Mouse (Mus musculus) ES-E14 (cell line): ENCODE measurements around the gene Zfp988.
"Not testable (repeated sequence)": the region's sequence is repeated elsewhere in the genome, so short reads cannot be mapped to it uniquely, and the experiment has no call there.

Source experiments
- HCFC1 ChIP-seq: IDR thresholded peaks from 2 replicates; pipeline ENCODE4 v1.6.1; 2012; ENCODE audit warnings: low read length, inconsistent platforms, borderline replicate concordance; ENCODE audit not compliant: insufficient read depth
- MAFK ChIP-seq: IDR thresholded peaks from 2 replicates; pipeline ENCODE4 v1.6.1; 2014; ENCODE audit warnings: mild to moderate bottlenecking, low read depth, low read length, inconsistent platforms; ENCODE audit not compliant: insufficient read depth
- ZNF384 ChIP-seq: IDR thresholded peaks from 2 replicates; pipeline ENCODE4 v1.6.1; 2012; ENCODE audit warnings: low read depth, low read length, inconsistent platforms

GRCm38 (mm10) chr4:147335036-147335690 lies 29.7 kb downstream of the Zfp988 start:
- TF ChIP-seq HCFC1, ZNF384, MAFK: not testable (repeated sequence)
